Mouse (Mus musculus): ENCODE measurements around the gene Pcca. TPM values are rescaled to one million over a fixed set of nuclear protein-coding genes. Genes with fewer than 3 reads are reported as not detected.
A peak's percentile ranks its signal among the peaks of the same experiment; 100 is the strongest.

Gene Pcca
- polyA plus RNA-seq, 1 experiment from 2014 or later: 27.7 TPM

DNA sequence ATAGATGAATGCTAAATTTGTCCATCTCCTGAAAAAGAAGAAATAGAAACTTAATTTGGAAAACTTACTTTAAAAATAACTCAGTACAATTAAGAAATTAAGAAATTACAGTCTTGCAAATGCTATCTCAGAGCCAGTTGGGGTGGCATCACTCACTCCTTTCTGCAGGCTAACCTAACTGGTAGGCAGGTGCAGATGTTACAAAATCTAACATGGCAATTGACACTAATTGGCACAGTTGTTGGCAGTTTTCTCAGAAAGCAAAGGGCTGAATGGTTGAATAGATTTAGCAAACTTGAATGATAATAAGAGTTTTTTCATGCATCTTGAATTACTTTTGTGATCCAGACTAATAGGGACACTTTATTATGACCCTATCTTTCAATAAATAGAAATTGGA, 226.7 kb downstream of the Pcca start:
- Histone ChIP-seq H3K36me3 (ENCODE audit: control insufficient read depth, insufficient read depth, low read length) (no peaks in the 10 kb centered on the region), H3K4me2 (ENCODE audit: low read depth, low read length) (no peak overlapping the region), H3K4me1 (ENCODE audit: control insufficient read depth, insufficient read depth, low read length) (no peaks in the 10 kb centered on the region), H3K4me3 (ENCODE audit: low read depth, low read length) (no peak overlapping the region), H3K9me3 (ENCODE audit: control insufficient read depth, low read length) (no peaks in the 10 kb centered on the region), H3K27ac (ENCODE audit: low read depth, low read length) (no peak overlapping the region), H3K27me3 (ENCODE audit: control insufficient read depth, insufficient read depth, low read length) (no peaks in the 10 kb centered on the region), H3K9ac (replicated peaks; ENCODE audit: low read depth, low read length) (no peak overlapping the region)
- no peak for ATAC-seq (ENCODE audit: low read depth)

DNA sequence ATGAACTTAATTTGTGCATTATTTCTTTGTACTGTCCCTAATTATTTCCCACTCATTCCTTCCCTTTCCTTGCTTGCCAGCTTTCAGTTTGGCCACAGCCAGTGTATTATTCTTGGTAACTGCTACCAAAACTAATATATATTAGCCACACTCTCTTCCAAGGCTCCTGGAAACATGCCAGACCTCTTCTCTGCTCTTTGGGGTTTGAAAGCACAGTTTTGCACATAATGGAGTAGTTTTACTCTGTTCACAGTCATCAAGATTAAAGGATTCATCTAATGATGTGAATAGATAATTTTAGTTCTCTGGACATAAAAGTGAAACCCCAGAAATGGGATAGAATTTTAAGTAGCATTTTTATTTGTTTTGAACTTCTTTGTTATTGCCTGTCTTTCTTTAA, 228.5 kb downstream of the Pcca start:
- Histone ChIP-seq H3K4me2 (ENCODE audit: low read depth, low read length) (no peak overlapping the region), H3K4me3 (ENCODE audit: low read depth, low read length) (no peak overlapping the region), H3K27ac (ENCODE audit: low read depth, low read length) (no peak overlapping the region), H3K27me3 (ENCODE audit: control insufficient read depth, insufficient read depth, low read length) (no peaks in the 10 kb centered on the region), H3K36me3 (ENCODE audit: control insufficient read depth, insufficient read depth, low read length) (no peaks in the 10 kb centered on the region), H3K9ac (replicated peaks; ENCODE audit: low read depth, low read length) (no peak overlapping the region), H3K4me1 (ENCODE audit: control insufficient read depth, insufficient read depth, low read length) (no peaks in the 10 kb centered on the region), H3K9me3 (ENCODE audit: control insufficient read depth, low read length) (no peaks in the 10 kb centered on the region)
- no peak for ATAC-seq (ENCODE audit: low read depth)

DNA sequence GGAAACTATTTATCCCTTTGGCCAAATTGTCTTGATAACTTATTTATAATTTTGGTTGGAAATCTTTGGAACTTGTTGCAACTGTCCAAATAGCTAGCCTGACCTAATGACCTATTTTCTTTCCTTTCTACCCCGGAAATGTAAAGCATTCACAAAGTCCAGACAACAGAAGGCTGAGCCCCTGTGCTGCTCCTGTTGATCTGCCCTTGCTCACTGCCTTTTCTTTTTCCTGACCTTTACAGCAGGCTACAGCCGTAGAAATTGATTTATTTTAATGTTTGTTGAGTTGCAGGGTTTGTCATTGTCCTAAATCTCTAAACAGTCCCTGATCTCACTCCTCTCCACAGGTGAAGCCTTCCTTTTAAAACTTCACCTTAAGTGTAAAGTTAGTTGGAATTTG, 231.8 kb downstream of the Pcca start:
- WGBS: 60% methylated on average over 2 of the region's 2 CpGs
- no peak for ATAC-seq (ENCODE audit: low read depth)
- Histone ChIP-seq H3K27me3 (ENCODE audit: control insufficient read depth, insufficient read depth, low read length) (no peaks in the 10 kb centered on the region), H3K9ac (replicated peaks; ENCODE audit: low read depth, low read length) (no peak overlapping the region), H3K4me3 (ENCODE audit: low read depth, low read length) (no peak overlapping the region), H3K9me3 (ENCODE audit: control insufficient read depth, low read length) (no peaks in the 10 kb centered on the region), H3K4me1 (ENCODE audit: control insufficient read depth, insufficient read depth, low read length) (no peaks in the 10 kb centered on the region), H3K4me2 (ENCODE audit: low read depth, low read length) (no peak overlapping the region), H3K36me3 (ENCODE audit: control insufficient read depth, insufficient read depth, low read length) (no peaks in the 10 kb centered on the region), H3K27ac (ENCODE audit: low read depth, low read length) (no peak overlapping the region)

DNA sequence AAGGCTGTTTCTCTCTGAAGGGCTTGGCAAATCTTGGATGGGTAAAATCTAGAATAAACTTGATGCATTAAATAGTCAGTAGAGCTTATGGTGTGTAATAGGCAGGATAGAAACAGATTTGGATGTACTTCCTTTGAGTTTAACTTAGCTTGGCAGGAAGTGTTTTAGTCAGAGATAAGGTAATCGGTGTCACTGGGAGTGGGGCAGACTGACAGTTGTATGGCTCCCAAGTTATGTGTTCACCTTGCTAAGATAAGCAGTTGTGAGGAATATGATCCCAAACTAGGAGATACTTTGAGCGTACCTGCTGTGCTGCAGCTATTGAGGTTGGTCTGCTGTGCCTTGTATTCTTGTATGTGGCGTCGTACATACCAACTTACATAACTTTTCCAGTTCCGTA, 232.3 kb downstream of the Pcca start:
- no peak for ATAC-seq (ENCODE audit: low read depth)
- Histone ChIP-seq H3K4me3 (ENCODE audit: low read depth, low read length) (no peak overlapping the region), H3K9ac (replicated peaks; ENCODE audit: low read depth, low read length) (no peak overlapping the region), H3K4me1 (ENCODE audit: control insufficient read depth, insufficient read depth, low read length) (no peaks in the 10 kb centered on the region), H3K36me3 (ENCODE audit: control insufficient read depth, insufficient read depth, low read length) (no peaks in the 10 kb centered on the region), H3K27ac (ENCODE audit: low read depth, low read length) (no peak overlapping the region), H3K27me3 (ENCODE audit: control insufficient read depth, insufficient read depth, low read length) (no peaks in the 10 kb centered on the region), H3K9me3 (ENCODE audit: control insufficient read depth, low read length) (no peaks in the 10 kb centered on the region), H3K4me2 (ENCODE audit: low read depth, low read length) (no peak overlapping the region)
- WGBS: 94% methylated on average over 5 of the region's 5 CpGs

DNA sequence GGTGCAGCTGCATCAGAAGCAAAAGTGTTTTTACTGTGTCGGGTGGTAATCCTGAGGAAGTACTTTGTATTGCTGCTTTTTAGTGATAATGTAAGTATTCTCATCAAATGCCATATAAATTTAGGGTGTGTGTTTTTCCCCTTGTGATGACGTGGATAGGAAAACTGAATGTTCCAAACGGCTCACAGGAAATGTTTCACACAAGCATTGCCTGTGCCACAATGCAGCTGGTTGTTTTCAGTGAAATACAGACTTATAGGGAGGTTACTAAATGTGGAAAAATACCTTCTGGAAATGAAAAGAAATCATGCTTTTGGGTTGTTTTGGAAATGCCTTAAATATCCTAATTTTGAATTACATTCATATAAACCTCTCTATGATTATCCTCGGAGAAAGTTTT, 250.6 kb downstream of the Pcca start:
- no peak for ATAC-seq (ENCODE audit: low read depth)
- Histone ChIP-seq H3K9ac (replicated peaks; ENCODE audit: low read depth, low read length) (no peak overlapping the region), H3K4me3 (ENCODE audit: low read depth, low read length) (no peak overlapping the region), H3K36me3 (ENCODE audit: control insufficient read depth, insufficient read depth, low read length) (no peaks in the 10 kb centered on the region), H3K4me1 (ENCODE audit: control insufficient read depth, insufficient read depth, low read length) (no peaks in the 10 kb centered on the region), H3K9me3 (ENCODE audit: control insufficient read depth, low read length) (no peaks in the 10 kb centered on the region), H3K27me3 (ENCODE audit: control insufficient read depth, insufficient read depth, low read length) (no peaks in the 10 kb centered on the region), H3K27ac (ENCODE audit: low read depth, low read length) (no peak overlapping the region), H3K4me2 (ENCODE audit: low read depth, low read length) (no peak overlapping the region)
- WGBS: 80% methylated on average over 4 of the region's 4 CpGs

DNA sequence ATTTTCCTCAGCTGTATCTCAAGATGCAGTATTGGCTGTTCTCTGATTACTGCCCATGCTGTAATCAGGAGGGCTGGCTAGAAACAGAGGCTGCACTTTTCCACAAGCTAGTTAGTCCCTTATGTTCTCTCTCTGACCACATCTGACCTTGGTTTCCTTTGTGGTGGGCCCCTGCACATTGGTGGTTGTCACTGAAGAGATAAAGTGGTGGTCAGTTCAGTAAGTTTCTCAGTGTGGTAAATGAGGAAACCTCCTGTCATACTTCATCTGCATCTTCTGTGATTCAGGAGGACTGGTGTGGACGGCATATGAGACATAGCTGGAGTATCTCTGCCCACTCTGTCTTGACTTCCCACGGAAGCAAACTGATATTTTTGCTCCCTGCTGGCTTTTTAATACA, 254.1 kb downstream of the Pcca start:
- Histone ChIP-seq H3K9ac (replicated peaks; ENCODE audit: low read depth, low read length) (no peak overlapping the region), H3K4me1 (ENCODE audit: control insufficient read depth, insufficient read depth, low read length) (no peaks in the 10 kb centered on the region), H3K27me3 (ENCODE audit: control insufficient read depth, insufficient read depth, low read length) (no peaks in the 10 kb centered on the region), H3K4me2 (ENCODE audit: low read depth, low read length) (no peak overlapping the region), H3K27ac (ENCODE audit: low read depth, low read length) (no peak overlapping the region), H3K36me3 (ENCODE audit: control insufficient read depth, insufficient read depth, low read length) (no peaks in the 10 kb centered on the region), H3K4me3 (ENCODE audit: low read depth, low read length) (no peak overlapping the region), H3K9me3 (ENCODE audit: control insufficient read depth, low read length) (no peaks in the 10 kb centered on the region)
- no peak for ATAC-seq (ENCODE audit: low read depth)
- 70% methylated on average over 2 of the region's 2 CpGs for WGBS

DNA sequence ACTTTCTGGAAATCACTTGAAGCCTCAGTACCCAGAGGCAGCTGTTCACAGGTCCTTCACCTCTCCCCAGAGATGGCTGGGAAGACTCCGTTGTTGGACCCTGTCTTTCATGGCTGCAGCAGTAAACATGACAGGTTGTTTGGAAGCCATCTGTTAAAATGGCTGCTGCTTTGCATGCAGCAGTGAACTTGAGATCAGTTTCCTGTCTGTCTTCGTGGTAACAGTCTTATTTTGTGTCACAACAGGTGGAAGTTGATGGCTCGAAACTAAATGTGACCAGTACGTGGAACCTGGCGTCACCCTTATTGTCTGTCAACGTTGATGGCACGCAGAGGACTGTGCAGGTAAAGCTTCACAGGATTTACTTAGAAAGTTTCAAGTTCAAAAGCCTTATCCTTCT, 256.0 kb downstream of the Pcca start:
- Histone ChIP-seq H3K9me3 (ENCODE audit: control insufficient read depth, low read length) (no peaks in the 10 kb centered on the region), H3K4me3 (ENCODE audit: low read depth, low read length) (no peak overlapping the region), H3K27me3 (ENCODE audit: control insufficient read depth, insufficient read depth, low read length) (no peaks in the 10 kb centered on the region), H3K4me1 (ENCODE audit: control insufficient read depth, insufficient read depth, low read length) (no peaks in the 10 kb centered on the region), H3K4me2 (ENCODE audit: low read depth, low read length) (no peak overlapping the region), H3K9ac (replicated peaks; ENCODE audit: low read depth, low read length) (no peak overlapping the region), H3K36me3 (ENCODE audit: control insufficient read depth, insufficient read depth, low read length) (no peaks in the 10 kb centered on the region), H3K27ac (ENCODE audit: low read depth, low read length) (no peak overlapping the region)
- 77% methylated on average over 7 of the region's 7 CpGs for WGBS
- ATAC-seq (ENCODE audit: low read depth): no peak

DNA sequence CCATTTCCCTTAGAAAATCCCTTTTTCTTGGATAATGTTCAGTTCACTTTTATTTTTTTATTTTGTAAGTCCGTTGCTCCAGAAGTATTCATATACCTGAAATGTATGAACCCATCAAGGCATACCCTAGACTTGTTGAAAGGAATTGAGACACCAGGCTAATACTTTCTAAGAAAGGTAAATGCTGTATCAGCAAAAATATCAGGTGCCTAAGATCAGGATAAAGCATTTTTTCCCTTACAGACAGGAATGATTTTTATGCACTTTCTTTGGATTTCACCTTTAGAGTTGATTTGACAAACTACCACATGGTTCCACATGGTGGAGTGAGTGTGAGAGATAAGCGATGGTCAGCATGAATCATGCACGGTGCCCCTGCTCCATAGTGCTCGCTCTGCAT, 259.2 kb downstream of the Pcca start:
- Histone ChIP-seq H3K4me2 (ENCODE audit: low read depth, low read length) (no peak overlapping the region), H3K27me3 (ENCODE audit: control insufficient read depth, insufficient read depth, low read length) (no peaks in the 10 kb centered on the region), H3K9me3 (ENCODE audit: control insufficient read depth, low read length) (no peaks in the 10 kb centered on the region), H3K36me3 (ENCODE audit: control insufficient read depth, insufficient read depth, low read length) (no peaks in the 10 kb centered on the region), H3K27ac (ENCODE audit: low read depth, low read length) (no peak overlapping the region), H3K4me3 (ENCODE audit: low read depth, low read length) (no peak overlapping the region), H3K9ac (replicated peaks; ENCODE audit: low read depth, low read length) (no peak overlapping the region), H3K4me1 (ENCODE audit: control insufficient read depth, insufficient read depth, low read length) (no peaks in the 10 kb centered on the region)
- WGBS: 90% methylated on average over 4 of the region's 4 CpGs
- no peak for ATAC-seq (ENCODE audit: low read depth)

DNA sequence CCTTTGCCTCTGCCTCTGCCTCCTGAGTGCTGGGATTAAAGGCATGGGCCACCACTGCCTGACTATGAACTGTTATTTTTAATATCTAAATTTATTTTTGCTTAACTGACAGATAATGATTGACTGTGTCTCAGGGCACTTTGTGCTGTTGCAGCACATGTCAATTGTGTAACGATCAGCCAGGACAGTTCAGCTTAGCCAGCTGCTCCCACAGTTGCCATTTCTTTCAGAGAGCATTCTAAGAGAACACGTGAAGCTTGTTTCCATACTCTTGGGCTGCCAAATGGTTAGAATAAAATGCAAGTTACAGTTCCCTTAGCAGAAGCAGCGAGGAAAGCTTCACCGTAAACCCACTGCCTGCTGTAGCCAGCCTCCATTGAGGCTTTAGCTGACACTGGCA, 266.2 kb downstream of the Pcca start:
- WGBS: 72% methylated on average over 4 of the region's 4 CpGs
- Histone ChIP-seq H3K4me3 (ENCODE audit: low read depth, low read length) (no peak overlapping the region), H3K4me1 (ENCODE audit: control insufficient read depth, insufficient read depth, low read length) (no peaks in the 10 kb centered on the region), H3K4me2 (ENCODE audit: low read depth, low read length) (no peak overlapping the region), H3K27me3 (ENCODE audit: control insufficient read depth, insufficient read depth, low read length) (no peaks in the 10 kb centered on the region), H3K9me3 (ENCODE audit: control insufficient read depth, low read length) (no peaks in the 10 kb centered on the region), H3K27ac (ENCODE audit: low read depth, low read length) (no peak overlapping the region), H3K9ac (replicated peaks; ENCODE audit: low read depth, low read length) (no peak overlapping the region), H3K36me3 (ENCODE audit: control insufficient read depth, insufficient read depth, low read length) (no peaks in the 10 kb centered on the region)
- ATAC-seq (ENCODE audit: low read depth): no peak

DNA sequence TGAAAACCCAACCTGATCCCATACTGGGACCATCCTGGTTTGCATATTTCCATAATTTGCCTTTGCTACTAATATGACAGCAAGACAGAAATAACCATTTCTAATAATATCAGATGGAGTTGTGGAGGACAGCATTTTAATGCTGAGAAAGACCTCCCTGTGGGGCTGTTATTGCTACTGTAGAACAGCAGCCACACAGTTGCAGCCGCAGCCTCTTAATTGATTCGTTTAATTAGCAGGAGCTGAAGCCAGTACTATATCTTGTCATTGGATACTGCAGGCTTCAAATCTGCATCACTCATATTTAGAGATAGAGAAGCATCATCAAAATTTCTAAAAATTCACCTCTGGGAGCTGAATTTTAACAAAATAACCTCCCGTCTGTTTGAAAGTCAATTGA, 286.9 kb downstream of the Pcca start:
- peak; percentile 86; the same call in 1 of the 2 replicates for ATAC-seq (ENCODE audit: low read depth)
- Histone ChIP-seq H3K4me2 (ENCODE audit: low read depth, low read length) (no peak overlapping the region), H3K9ac (replicated peaks; ENCODE audit: low read depth, low read length) (no peak overlapping the region), H3K27me3 (ENCODE audit: control insufficient read depth, insufficient read depth, low read length) (no peaks in the 10 kb centered on the region), H3K9me3 (ENCODE audit: control insufficient read depth, low read length) (no peaks in the 10 kb centered on the region), H3K4me3 (ENCODE audit: low read depth, low read length) (no peak overlapping the region), H3K4me1 (ENCODE audit: control insufficient read depth, insufficient read depth, low read length) (no peaks in the 10 kb centered on the region), H3K27ac (ENCODE audit: low read depth, low read length) (no peak overlapping the region), H3K36me3 (ENCODE audit: control insufficient read depth, insufficient read depth, low read length) (no peaks in the 10 kb centered on the region)
- WGBS: 43% methylated on average over 3 of the region's 3 CpGs

All from neural tube, embryonic 14.5 days (tissue).